Mouse (Mus musculus) kidney, adult 2 months (tissue): Measurements from ENCODE around the gene Zfp423. TPM values are rescaled to one million over a fixed set of nuclear protein-coding genes. Genes with fewer than 3 reads are reported as not detected.

Source experiments
- DNase-seq: peaks from one replicate; pipeline ENCODE4 v3.0.0; 2021
- H3K27ac ChIP-seq: fragments of 200-500 bp; 2 replicates; pipeline ENCODE4 v1.5.1; 2012; ENCODE audit warnings: low read depth, low read length, control low read depth, inconsistent platforms; ENCODE audit not compliant: insufficient read depth
- H3K27me3 ChIP-seq: fragments of 200-500 bp; replicated peaks from 2 replicates; pipeline ENCODE4 v1.6.1; 2012; ENCODE audit warnings: mild to moderate bottlenecking, moderate library complexity, low read length, inconsistent platforms; ENCODE audit not compliant: control insufficient read depth, insufficient read depth
- H3K36me3 ChIP-seq: fragments of 200-500 bp; 2 replicates; pipeline ENCODE4 v1.6.1; 2012; ENCODE audit warnings: mild to moderate bottlenecking, moderate library complexity, low read length, inconsistent platforms; ENCODE audit not compliant: control insufficient read depth, insufficient read depth
- H3K4me1 ChIP-seq: fragments of 200-500 bp; 2 replicates; pipeline ENCODE4 v1.6.1; 2011; ENCODE audit warnings: low read length; ENCODE audit not compliant: control insufficient read depth, insufficient read depth
- H3K4me3 ChIP-seq: fragments of 200-500 bp; 2 replicates; pipeline ENCODE4 v1.5.1; 2011; ENCODE audit warnings: mild to moderate bottlenecking, low read depth, low read length, control low read depth; ENCODE audit not compliant: insufficient read depth
- CTCF ChIP-seq: fragments of 200-500 bp; conservative IDR thresholded peaks from 2 replicates; pipeline ENCODE4 v1.5.1; 2011; ENCODE audit warnings: low read depth, mild to moderate bottlenecking, control low read depth, low read length, moderate library complexity, mixed read lengths; ENCODE audit not compliant: insufficient read depth, insufficient read length
- POLR2A ChIP-seq: fragments of 200-500 bp; IDR thresholded peaks from one replicate; pipeline ENCODE4 v1.6.1; 2011; ENCODE audit warnings: low read depth, low read length, control low read depth
- WGBS: fragments of 180-500 bp; shearing (Covaris S2); methylation state at CpG from one replicate; pipeline ENCODE4 v1.1.7; 2018; 5-methylcytosine and 5-hydroxymethylcytosine counted together
- polyA plus RNA-seq: library from polyadenylated mRNA; depleted of rRNA; stranded (reverse); fragments of >200 nt; gene quantifications from 2 replicates; pipeline ENCODE4 v1.2.3, GENCODE M21; 2012

Gene Zfp423
- polyA plus RNA-seq, 1 experiment = 4.1 TPM

DNA sequence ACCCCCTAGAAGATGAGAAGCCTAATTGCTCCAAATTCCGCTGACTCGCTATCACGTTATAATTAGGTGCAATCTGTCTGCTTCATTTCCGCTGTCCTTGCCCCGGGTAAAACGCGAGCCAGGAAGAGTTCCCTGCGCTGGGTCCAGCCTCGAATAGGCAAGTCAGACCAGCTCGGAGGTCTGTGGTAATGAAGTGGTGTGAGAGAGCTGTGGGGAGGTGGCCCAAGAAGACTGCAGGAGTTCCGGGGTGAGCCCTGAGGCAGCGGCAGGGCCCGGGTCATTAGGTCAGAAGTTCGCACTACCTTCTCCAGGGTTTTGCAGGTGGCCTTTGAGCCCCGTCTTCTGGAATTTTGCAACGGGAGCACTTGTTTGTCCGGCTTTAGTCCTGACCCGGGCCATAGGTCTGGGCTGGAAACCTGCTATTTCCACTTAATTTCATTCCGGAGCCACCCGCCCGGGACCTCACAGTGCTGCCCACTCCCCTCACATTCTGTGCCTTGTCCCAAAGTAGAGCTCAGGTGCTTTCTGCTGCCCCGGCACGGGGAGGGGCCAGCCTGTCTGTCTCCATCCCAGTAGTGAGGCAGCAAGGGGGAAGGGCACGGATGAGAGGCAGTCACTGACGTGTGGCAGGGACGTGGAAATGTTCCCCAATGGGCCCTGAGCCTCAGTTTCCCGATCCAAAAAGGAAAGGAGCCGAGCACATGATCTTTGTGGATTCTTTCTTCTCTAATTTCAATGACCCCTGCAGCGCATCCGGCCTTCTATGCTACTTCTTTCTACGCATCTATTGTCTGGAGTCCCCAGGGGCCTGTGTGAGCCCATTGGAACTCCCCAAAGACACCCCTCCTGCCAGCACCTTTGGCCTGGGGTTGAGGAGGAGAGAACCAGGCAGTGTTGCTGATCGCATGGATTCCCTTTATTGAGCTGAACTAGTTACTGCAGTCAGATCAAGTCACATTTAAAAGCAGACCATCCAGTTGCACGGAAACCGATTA lies 298.2 kb downstream of the Zfp423 start:
- 29% methylated on average over 34 of the region's 34 CpGs for WGBS
- H3K4me1 ChIP-seq = no peaks in the 10 kb centered on the region

DNA sequence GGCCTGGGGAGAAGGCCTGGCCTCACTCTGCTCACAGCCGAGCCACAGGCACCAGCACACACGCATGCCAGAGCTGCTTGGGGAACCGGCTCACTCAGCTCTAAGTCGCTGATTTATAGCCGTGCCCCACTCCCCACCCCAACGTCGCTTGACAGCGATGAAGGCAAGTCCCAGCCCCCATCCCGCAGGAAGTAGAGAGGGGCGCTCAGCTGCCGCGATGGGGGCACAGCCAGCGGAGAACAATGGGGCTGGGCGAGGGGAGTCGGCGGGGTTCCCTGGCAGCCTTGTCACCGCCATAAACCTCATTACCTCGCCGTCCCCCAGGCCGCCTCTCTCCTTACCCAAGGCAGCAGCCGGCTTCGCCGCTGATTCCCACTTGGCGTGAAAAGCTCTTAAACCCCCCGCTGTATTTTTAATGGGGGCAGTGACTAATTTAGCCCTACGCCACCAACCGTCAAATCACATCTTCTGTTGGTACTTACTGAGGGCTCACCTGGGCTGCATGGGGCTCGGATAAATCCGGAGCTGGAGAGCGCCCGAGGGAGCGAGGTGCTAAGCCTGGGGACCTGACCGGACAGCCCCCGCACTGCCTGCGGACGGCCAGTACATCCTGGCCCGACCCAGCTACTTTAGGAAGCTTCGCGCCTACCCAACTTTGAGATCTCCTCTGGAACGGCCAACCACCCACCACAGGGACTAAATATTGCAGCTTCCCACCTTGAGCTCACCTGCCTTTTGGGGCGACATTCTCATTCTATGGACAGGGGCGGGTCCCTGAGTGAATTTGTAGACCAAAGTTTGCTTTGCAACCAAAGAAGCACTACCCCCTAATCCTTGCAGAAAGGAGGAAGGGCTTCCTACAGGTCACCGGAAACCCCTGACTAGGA lies 299.1 kb downstream of the Zfp423 start:
- no peak for TF ChIP-seq CTCF
- no peak for TF ChIP-seq POLR2A
- Histone ChIP-seq H3K27me3 (no peaks in the 10 kb centered on the region), H3K36me3 (no peaks in the 10 kb centered on the region), H3K4me1 (no peaks in the 10 kb centered on the region), H3K4me3 (no peak overlapping the region), H3K27ac (no peak overlapping the region)
- 15% methylated on average over 43 of the region's 43 CpGs for WGBS
- no peak for DNase-seq

More for the DNA sequence above, 298.2 kb downstream of the Zfp423 start:
- Histone ChIP-seq H3K27me3 (no peaks in the 10 kb centered on the region), H3K27ac (no peak overlapping the region), H3K36me3 (no peaks in the 10 kb centered on the region), H3K4me3 (no peak overlapping the region)
- TF ChIP-seq POLR2A (no peak), CTCF (no peak)
- DNase-seq = no peak

DNA sequence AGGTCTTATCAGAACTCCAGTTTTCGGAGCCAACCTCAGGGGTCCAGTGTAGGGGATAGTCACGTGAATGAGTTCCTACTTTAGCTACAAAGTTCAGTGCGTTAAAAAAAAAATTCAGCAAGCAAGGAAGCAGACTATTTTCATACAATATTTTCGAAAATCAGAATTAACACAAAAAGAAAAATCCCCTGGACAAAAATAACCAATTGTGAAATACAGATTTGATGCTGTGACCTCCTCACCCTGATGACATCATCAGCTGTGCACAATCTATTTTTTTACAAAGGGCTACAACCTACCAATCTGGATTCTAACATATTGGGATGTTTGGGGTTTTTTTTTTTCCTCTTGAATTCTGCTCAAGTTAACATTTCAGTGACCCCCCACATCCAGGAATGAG lies 301.9 kb downstream of the Zfp423 start:
- Histone ChIP-seq H3K27me3 (no peaks in the 10 kb centered on the region), H3K27ac (no peak overlapping the region), H3K4me3 (no peak overlapping the region), H3K4me1 (no peaks in the 10 kb centered on the region), H3K36me3 (no peaks in the 10 kb centered on the region)
- DNase-seq = no peak
- TF ChIP-seq CTCF (no peak), POLR2A (no peak)
- 77% methylated on average over 4 of the region's 4 CpGs for WGBS

DNA sequence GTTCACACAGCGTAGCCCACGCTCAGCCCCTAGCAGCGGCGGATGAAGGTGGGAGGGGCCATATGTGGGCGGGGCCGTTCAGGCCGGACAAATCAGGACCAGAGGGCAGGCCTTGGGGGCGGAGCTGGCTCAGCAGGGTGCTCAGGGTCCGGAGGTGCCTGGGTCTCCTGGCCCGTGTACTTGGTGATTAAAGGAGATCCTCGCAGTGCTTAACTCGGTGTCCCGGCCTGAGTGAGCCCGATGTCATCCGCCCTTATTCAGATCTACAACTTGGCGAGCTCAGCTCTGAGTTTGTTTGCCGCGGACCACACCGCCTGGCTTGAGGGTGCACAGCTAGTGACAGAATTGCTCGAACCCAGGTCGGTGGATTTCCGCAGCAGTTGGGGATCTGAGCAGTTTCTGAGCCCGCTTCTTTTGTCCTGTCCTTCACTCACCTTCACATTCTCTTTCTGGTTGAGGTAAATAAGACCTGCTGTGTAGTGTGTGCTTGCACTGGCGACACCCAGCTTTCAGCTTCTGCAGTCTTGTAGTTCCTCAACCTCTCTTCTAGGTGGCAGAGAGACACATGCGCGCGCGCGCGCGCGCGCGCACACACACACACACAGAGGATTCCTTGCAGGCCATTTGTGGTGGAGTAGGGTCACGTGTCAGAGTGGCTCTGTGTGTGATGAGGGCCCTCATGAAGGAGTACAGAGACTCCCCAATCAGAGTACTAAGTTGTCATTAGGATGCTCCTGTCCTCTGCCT lies 302.7 kb downstream of the Zfp423 start:
- DNase-seq = peak; percentile 68
- 14% methylated on average over 35 of the region's 35 CpGs for WGBS
- Histone ChIP-seq H3K27ac (no peak overlapping the region), H3K4me3 (peak overlapping the region; percentile 33; the same call in 1 of the 2 replicates), H3K36me3 (no peaks in the 10 kb centered on the region), H3K4me1 (no peaks in the 10 kb centered on the region), H3K27me3 (no peaks in the 10 kb centered on the region)
- TF ChIP-seq CTCF (no peak), POLR2A (no peak)

DNA sequence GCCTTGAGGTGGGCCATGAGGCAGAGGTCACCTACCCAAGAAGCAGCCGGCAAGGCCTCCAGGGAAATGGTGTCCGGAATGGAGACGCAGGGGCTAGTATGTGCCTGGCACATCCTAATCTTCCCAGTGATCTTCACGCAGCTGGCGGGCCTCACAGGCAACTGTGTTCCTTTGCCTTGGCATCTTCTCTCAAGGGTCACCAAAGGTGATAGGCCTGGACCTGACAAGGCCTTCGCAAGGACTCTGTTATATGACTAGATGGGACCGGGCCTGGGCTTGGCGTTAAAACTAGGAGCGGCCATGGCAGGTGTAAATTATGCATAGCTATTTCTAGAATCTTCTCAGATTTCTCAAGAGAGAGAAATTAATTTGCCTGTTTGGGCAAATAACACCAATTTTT lies 303.4 kb downstream of the Zfp423 start:
- no peaks in the 10 kb centered on the region for H3K4me1 ChIP-seq
- 71% methylated on average over 9 of the region's 9 CpGs for WGBS
- H3K36me3 ChIP-seq = no peaks in the 10 kb centered on the region
- no peak for DNase-seq
- H3K27ac ChIP-seq = no peak overlapping the region
- TF ChIP-seq POLR2A = no peak
- no peak for TF ChIP-seq CTCF
- no peak overlapping the region for H3K4me3 ChIP-seq
- no peaks in the 10 kb centered on the region for H3K27me3 ChIP-seq

DNA sequence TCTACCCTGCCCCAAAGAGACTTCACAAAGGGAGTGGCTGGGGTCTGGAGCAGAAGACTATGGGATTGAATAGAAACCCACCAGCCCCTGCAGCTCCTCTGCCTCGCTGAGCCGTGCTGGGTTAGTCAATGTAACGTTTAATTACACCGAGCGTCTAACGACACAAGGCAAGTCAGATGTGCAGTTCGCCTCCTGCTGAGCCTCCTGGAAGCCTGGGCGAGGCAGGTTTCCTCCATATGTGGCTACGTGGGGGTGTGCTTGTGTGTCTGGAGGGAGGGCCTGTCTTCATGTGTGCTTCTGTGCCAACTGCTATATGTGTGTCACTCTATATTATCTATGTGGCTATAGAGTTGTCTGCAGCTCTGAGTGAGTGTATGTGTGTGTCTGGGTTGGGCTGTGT lies 311.6 kb downstream of the Zfp423 start:
- Histone ChIP-seq H3K4me3 (no peak overlapping the region), H3K27me3 (no peaks in the 10 kb centered on the region), H3K27ac (no peak overlapping the region), H3K4me1 (no peaks in the 10 kb centered on the region), H3K36me3 (no peaks in the 10 kb centered on the region)
- DNase-seq = no peak
- WGBS = 67% methylated on average over 9 of the region's 9 CpGs
- no peak for TF ChIP-seq POLR2A
